Mouse (Mus musculus) hindbrain, embryonic 16.5 days (tissue): ENCODE data around the gene Capzb. TPM values are rescaled to one million over a fixed set of nuclear protein-coding genes. Genes with fewer than 3 reads are reported as not detected.

Source experiments
- ATAC-seq: fragments of 200-750 bp; cut with Nextera tagmentation; 2 replicates; pipeline ENCODE4 v1.8.0; 2017; ENCODE audit warnings: moderate TSS enrichment, moderate library complexity
- H3K27ac ChIP-seq: fragments of 300-500 bp; sonication (generic); 2 replicates; pipeline ENCODE4 v1.5.1; 2014; ENCODE audit warnings: low read depth, mild to moderate bottlenecking, control low read depth, low read length, moderate library complexity
- H3K27me3 ChIP-seq: fragments of 300-500 bp; sonication (generic); replicated peaks from 2 replicates; pipeline ENCODE4 v1.6.1; 2014; ENCODE audit warnings: low read length; ENCODE audit not compliant: control insufficient read depth, insufficient read depth
- H3K36me3 ChIP-seq: fragments of 300-500 bp; sonication (generic); 2 replicates; pipeline ENCODE4 v1.6.1; 2014; ENCODE audit warnings: mild to moderate bottlenecking, low read length, moderate library complexity, mixed read lengths; ENCODE audit not compliant: control insufficient read depth, insufficient read depth
- H3K4me1 ChIP-seq: fragments of 300-500 bp; sonication (generic); 2 replicates; pipeline ENCODE4 v1.6.1; 2014; ENCODE audit warnings: low read depth, low read length; ENCODE audit not compliant: control insufficient read depth, insufficient read depth
- H3K4me2 ChIP-seq: fragments of 300-500 bp; sonication (generic); 2 replicates; pipeline ENCODE4 v1.6.1; 2014; ENCODE audit warnings: mild to moderate bottlenecking, low read length, control low read depth, moderate library complexity
- H3K4me3 ChIP-seq: fragments of 300-500 bp; sonication (generic); 2 replicates; pipeline ENCODE4 v1.5.1; 2014; ENCODE audit warnings: mild to moderate bottlenecking, low read length, control low read depth, moderate library complexity
- H3K9ac ChIP-seq: fragments of 300-500 bp; sonication (generic); 2 replicates; pipeline ENCODE4 v1.6.1; 2014; ENCODE audit warnings: low read depth, mild to moderate bottlenecking, control low read depth, low read length, moderate library complexity
- H3K9me3 ChIP-seq: fragments of 300-500 bp; sonication (generic); 2 replicates; pipeline ENCODE4 v1.6.1; 2014; ENCODE audit warnings: mild to moderate bottlenecking, low read length, moderate library complexity; ENCODE audit not compliant: control insufficient read depth
- WGBS: fragments of 180-500 bp; shearing (Covaris S2); extraction: QIAGEN DNeasy Blood & Tissue Kit; methylation state at CpG from one replicate; pipeline ENCODE4 v1.1.7; 2014; 5-methylcytosine and 5-hydroxymethylcytosine counted together
- polyA plus RNA-seq: library from polyadenylated mRNA; unstranded; fragments of >200 nt; fragmentation: Nextera tagmentation; extraction: Ambion mirVana; gene quantifications from 2 replicates; pipeline ENCODE4 v1.2.1, GENCODE M21; 2015

Capzb gene
- polyA plus RNA-seq, 1 experiment from 2014 or later: 339 TPM

DNA sequence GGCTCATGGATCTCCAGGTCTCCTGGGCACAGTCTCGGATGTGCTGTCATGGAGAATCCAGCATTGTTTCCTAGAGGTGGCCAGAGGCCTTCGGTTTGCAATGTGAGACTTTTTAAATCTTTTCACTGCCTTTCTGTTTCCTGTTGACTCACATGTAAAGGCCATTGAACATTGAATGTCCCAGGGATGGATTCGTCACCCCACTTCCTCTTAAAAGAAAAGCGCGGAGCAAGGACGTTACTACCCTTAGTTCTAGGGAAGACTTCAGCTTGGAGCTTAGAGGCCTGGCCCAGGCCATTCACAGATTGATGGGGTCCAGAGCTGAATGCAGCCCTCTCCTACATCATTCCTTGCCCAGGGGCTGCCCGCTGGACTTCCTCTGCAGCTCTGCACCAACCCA lies 35.2 kb downstream of the Capzb start:
- no peaks in the 10 kb centered on the region for H3K9me3 ChIP-seq
- no peak overlapping the region for H3K27ac ChIP-seq
- 83% methylated on average over 7 of the region's 7 CpGs for WGBS
- H3K36me3 ChIP-seq: peaks cover 2% of the 10 kb centered on the region; the same call in 1 of the 2 replicates
- no peak overlapping the region for H3K4me2 ChIP-seq
- no peaks in the 10 kb centered on the region for H3K27me3 ChIP-seq
- no peak overlapping the region for H3K9ac ChIP-seq
- peaks cover 11% of the 10 kb centered on the region for H3K4me1 ChIP-seq
- H3K4me3 ChIP-seq: no peak overlapping the region
- ATAC-seq: no peak

DNA sequence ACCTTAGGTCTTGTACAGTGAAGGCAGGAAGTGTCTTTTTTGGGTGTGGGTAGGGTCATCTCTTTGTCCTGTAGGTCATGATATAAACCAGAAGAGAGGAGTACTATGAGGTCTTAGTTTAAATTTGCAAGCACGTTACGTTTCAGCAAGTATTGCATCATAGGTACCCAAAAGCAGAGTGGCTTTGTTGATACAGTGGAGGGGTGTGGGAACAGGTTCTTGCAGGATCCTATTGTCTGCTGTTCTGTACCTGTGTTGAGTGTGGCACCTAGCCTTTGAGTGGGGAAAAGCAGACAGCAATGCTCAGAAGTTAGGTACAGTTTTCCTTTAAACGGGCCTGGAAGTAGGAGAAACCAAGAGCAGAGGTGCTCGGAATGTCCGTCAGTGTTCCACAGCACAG lies 36.6 kb downstream of the Capzb start:
- Histone ChIP-seq H3K4me2 (no peak overlapping the region), H3K9ac (no peak overlapping the region), H3K27ac (no peak overlapping the region), H3K36me3 (peaks cover 2% of the 10 kb centered on the region; the same call in 1 of the 2 replicates), H3K27me3 (no peaks in the 10 kb centered on the region), H3K4me1 (peaks cover 11% of the 10 kb centered on the region), H3K4me3 (no peak overlapping the region), H3K9me3 (no peaks in the 10 kb centered on the region)
- ATAC-seq: no peak
- 96% methylated on average over 5 of the region's 5 CpGs for WGBS

DNA sequence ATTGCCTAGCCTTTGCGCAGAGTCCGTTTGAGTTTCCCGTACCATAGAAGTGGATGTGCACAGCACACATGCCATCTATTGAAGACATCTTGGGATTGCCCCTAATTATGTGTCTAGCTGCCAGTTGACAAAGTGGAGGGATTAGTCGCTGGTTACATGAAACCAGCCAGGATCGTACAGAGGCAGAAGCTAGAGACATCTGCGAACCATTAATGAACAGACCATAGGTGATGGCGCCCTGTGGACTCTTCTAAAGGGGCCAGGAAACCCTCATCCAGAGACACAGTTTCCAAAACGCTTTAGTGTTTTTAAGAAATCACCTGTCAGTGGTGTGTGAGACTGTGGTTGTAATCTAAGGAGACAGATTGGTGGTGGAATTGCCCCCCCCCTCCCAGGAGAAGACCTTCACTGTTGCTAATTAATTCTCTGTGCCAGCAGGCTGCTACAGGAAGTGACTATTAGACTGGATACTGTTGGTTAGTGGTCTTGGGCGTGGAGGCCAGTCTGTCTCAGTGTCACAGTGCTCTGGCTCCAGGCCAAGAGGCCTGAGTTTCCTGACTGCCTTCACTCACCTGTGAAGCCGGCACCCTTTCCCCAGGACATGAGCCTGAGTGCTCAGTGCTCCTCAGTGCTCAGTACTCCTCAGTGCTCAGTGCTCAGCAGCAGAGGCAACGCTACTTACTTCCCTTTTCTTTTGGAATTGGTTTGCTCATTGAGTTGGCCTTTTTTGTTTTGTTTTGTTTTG lies 37.8 kb downstream of the Capzb start:
- peaks cover 2% of the 10 kb centered on the region; the same call in 1 of the 2 replicates for H3K36me3 ChIP-seq
- H3K4me3 ChIP-seq: no peak overlapping the region
- H3K27me3 ChIP-seq: no peaks in the 10 kb centered on the region
- ATAC-seq: no peak
- H3K27ac ChIP-seq: no peak overlapping the region
- no peaks in the 10 kb centered on the region for H3K9me3 ChIP-seq
- no peak overlapping the region for H3K4me2 ChIP-seq
- peaks cover 11% of the 10 kb centered on the region for H3K4me1 ChIP-seq
- 67% methylated on average over 11 of the region's 11 CpGs for WGBS
- H3K9ac ChIP-seq: no peak overlapping the region

DNA sequence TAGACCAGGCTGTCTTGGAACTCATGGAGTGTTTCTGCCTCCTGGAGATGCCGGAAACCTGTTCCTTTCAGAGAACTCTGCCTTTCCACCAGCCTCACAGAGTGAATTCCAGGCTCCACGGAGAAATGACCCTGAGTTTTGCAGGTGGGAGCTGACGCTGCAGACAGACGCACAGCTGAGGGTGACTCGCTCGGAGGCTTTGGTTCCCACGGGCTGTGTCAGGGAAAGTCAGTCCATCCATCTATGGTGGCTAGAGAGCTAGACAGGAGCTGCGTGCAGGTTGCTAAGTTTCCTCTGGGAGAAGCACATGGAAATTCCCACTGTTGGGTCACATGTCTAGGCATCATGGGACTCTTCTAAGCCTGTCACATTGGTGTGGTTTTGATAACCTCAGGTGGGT lies 38.5 kb downstream of the Capzb start:
- H3K4me1 ChIP-seq: peaks cover 11% of the 10 kb centered on the region

DNA sequence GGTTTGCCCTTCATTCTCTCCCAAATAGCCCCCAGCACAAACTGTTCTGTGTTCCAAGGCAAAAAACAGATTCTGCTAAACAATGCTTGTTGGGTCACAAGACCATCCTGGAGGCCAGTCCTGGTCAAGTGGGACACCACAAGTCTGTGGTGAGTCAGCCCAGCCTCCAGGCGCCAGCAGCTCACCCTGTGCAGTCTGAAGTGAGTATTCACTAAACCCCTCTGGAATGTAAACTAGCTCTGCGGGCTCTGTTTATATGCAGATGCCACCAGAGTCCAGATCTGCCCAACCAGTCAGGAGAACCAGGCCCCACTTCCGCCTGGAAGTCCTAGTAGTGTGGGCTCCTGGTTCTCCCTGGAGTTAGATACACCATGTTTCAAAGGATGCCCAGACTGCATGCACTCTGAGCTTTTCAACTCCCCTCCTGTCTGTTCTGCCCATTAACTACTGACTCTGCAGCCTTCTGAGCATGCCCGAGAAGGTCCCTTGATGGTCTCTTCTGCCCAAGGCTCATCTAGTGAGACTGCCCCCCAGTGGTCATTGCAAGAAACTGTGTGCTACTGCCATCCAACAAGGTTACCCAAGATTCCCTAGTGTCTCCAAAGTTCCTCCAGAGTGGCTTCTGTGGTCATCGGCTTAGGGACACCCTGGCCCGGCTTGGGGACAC lies 39.9 kb downstream of the Capzb start:
- Histone ChIP-seq H3K4me3 (no peak overlapping the region), H3K27me3 (no peaks in the 10 kb centered on the region), H3K36me3 (no peaks in the 10 kb centered on the region), H3K9me3 (no peaks in the 10 kb centered on the region), H3K27ac (no peak overlapping the region; the same call in 1 of the 2 replicates), H3K4me1 (peaks cover 11% of the 10 kb centered on the region), H3K9ac (no peak overlapping the region), H3K4me2 (no peak overlapping the region)
- peak; percentile 35; the same call in 1 of the 2 replicates for ATAC-seq
- 48% methylated on average over 6 of the region's 6 CpGs for WGBS

More for the DNA sequence above, 38.5 kb downstream of the Capzb start:
- Histone ChIP-seq H3K27ac (no peak overlapping the region), H3K27me3 (no peaks in the 10 kb centered on the region), H3K36me3 (no peaks in the 10 kb centered on the region), H3K9ac (no peak overlapping the region), H3K9me3 (no peaks in the 10 kb centered on the region), H3K4me3 (no peak overlapping the region), H3K4me2 (no peak overlapping the region)
- ATAC-seq: no peak
- WGBS: 82% methylated on average over 8 of the region's 8 CpGs

DNA sequence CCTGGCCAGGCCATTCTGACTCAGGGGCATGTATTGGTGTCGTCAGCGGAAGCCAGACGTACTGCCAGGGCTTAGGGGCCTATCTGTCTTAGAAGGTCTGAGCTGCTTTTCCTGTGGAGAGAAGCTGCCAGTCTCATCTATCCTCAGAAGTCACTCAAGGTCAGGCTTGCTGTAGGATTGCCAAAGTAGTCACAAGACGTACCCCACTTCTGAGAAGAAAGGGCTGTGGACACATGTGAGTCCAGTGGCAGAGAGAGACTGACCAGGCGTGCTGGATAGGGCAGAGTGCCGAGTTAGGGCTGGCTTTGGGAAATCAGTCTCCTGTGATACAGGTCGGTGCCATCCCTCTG lies 40.4 kb downstream of the Capzb start:
- H3K4me3 ChIP-seq: no peak overlapping the region
- H3K9ac ChIP-seq: no peak overlapping the region
- peaks cover 11% of the 10 kb centered on the region for H3K4me1 ChIP-seq
- H3K36me3 ChIP-seq: no peaks in the 10 kb centered on the region
- no peaks in the 10 kb centered on the region for H3K27me3 ChIP-seq
- no peak overlapping the region for H3K4me2 ChIP-seq
- no peak for ATAC-seq
- no peaks in the 10 kb centered on the region for H3K9me3 ChIP-seq
- WGBS: 87% methylated on average over 7 of the region's 7 CpGs
- H3K27ac ChIP-seq: no peak overlapping the region

DNA sequence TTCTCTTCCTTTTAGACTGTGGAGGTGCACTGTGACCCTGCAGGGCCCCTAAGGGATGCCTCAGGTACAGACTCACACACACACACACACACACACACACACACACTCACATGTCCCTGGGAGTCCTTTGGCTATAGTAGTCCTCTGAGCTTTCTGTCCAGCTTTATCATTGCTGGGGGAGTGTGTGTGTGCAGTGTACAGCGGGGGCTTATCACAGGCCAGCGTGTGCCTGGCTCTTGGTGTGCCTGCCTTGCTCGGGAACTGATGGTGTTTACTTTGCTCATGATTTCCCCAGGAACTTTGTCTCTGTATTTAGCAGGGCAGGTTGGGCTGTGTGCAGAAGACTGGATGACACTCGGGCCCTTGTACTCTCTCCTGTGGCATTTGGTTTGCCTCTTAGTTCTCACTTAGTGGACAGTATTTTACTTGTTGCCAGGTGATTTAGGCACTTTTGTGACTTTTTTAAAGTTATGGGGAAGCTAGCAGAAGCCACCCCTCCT lies 41.1 kb downstream of the Capzb start:
- Histone ChIP-seq H3K4me3 (no peak overlapping the region), H3K27ac (no peak overlapping the region), H3K27me3 (no peaks in the 10 kb centered on the region), H3K36me3 (no peaks in the 10 kb centered on the region), H3K4me2 (no peak overlapping the region), H3K9ac (no peak overlapping the region), H3K9me3 (no peaks in the 10 kb centered on the region), H3K4me1 (peaks cover 11% of the 10 kb centered on the region)
- no peak for ATAC-seq
- WGBS: 90% methylated on average over 4 of the region's 4 CpGs

DNA sequence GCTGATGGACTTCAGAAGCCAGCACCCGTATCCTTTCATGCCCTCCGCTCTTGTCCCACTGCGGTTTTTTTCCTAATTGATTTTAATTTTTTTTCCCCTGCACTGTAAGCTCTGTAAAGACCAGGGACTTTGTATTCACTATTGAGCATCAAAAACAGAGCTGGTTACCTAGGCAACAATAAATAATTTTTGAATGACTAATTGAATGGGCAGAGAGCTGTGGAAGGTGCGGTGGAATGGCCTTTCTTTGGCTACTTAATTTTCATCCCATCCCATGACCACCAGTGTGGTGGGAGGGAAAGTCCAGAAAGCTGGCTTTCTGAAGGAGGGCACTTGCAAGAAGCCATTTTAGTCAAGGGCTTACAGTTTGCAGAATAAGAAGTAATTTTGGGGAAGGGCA lies 41.6 kb downstream of the Capzb start:
- Histone ChIP-seq H3K9ac (no peak overlapping the region), H3K9me3 (no peaks in the 10 kb centered on the region), H3K27ac (no peak overlapping the region), H3K4me1 (peaks cover 11% of the 10 kb centered on the region), H3K4me2 (no peak overlapping the region), H3K4me3 (no peak overlapping the region), H3K27me3 (no peaks in the 10 kb centered on the region), H3K36me3 (no peaks in the 10 kb centered on the region)
- 65% methylated on average over 4 of the region's 4 CpGs for WGBS
- no peak for ATAC-seq

DNA sequence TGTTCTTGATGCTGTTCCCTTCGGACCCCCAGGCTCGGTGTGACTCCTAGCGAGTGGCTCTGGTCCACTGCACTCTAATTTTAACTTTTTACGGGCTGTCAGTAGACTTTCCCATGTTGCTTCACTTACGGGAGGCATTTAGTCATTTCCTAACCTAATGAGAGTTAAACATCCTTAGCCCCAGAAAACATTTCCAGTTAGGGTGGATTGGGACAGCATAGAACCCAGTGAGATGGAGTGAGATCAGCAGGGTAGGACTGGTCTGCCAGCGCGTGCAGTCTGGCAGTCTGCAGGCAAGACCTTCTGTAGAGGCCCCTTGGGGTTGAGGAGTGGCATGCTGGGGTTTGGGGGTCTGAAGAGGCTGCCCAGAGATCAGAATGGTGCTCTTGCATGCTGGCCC lies 42.9 kb downstream of the Capzb start:
- no peaks in the 10 kb centered on the region for H3K9me3 ChIP-seq
- H3K4me2 ChIP-seq: no peak overlapping the region
- WGBS: 85% methylated on average over 7 of the region's 7 CpGs
- peaks cover 4% of the 10 kb centered on the region for H3K36me3 ChIP-seq
- peaks cover 7% of the 10 kb centered on the region for H3K4me1 ChIP-seq
- H3K27me3 ChIP-seq: no peaks in the 10 kb centered on the region
- no peak overlapping the region for H3K27ac ChIP-seq
- H3K4me3 ChIP-seq: no peak overlapping the region
- ATAC-seq: no peak
- no peak overlapping the region for H3K9ac ChIP-seq
